Mouse (Mus musculus) left cerebral cortex, postnatal 25 days (tissue): ENCODE measurements at regions not wholly inside any gene's neighbourhood (a gene's known extent, or its start where the extent isn't known, plus 50 kb on each side); places are given as distances from the start of the nearest gene placed in this dataset.

Source experiments
- DNase-seq, 2 experiments: peaks; one replicate each; pipeline ENCODE4 v3.0.0; 2022; ENCODE audit warnings: low spot score in 2 of 2, mixed read lengths in 1 of 2
- intact Hi-C: fragments of 180-260 bp; cut with DNase I; formaldehyde crosslinking; loops from one replicate; pipeline ENCODE4 v1.15.1; 2025

DNA sequence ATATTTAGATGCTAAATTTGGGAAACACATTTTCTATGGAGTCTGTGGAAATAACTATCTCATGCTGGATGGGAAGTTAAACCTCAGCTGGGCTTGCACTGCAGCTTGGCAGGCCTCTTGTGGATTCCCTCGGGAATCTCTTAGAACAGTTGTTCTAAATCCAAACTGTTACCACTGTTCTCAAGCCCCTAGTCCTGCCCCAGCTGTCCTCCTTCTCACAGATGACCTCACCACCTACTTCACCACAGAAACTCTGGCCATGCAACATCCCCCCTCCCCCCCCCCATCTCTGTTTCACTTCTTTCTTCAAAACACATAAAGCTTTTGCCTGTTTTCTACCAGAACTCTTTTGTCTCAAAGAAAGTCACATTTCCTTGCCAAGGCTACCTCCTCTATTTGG is 136.6 kb upstream of the Wdr44 start:
- intact Hi-C loops = no loop called here
- DNase-seq = no peak

DNA sequence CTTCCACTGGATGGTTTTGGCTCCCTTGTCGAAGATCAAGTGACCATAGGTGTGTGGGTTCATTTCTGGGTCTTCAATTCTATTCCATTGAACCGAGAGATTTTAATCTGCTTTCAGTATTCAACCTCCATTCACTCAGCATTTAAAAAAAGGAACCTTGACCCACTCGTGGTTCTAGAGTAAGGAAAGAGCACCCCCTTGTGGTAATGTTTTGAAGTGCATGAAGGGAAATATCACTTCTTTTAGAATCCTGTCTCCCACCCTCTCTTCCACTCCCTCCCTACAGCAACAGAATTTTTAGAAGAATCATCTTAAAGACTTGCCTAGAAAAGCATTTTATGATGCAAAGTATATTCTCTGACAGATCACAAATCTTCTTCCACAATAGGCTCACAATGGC is 127.3 kb upstream of the Wdr44 start:
- intact Hi-C loops = loop anchor here (10.0 kb wide), 1 partner anchor 241 kb away; no protein-coding TSS in a partner anchor
- DNase-seq = peak; percentile 14 to 25
